Mouse (Mus musculus): Measurements from ENCODE around the gene Afg1l. TPM values are rescaled to one million over a fixed set of nuclear protein-coding genes. Genes with fewer than 3 reads are reported as not detected.

Gene Afg1l
- total RNA-seq (2021): 10 to 100 TPM in 1 of 2 experiments, 1 to 10 TPM in 1; 8.5 to 10.5 TPM
- long read RNA-seq, experiment 1, transcript Afg1l-201 (13 exons, 2,513 nt): major isoform, 6 of 19 reads
- long read RNA-seq, experiment 1, partial matches to known transcripts: 0 of 19 reads
- long read RNA-seq, experiment 1, other reads (novel, unspliced or antisense): 13 of 19 reads
- long read RNA-seq, experiment 2, transcript Afg1l-201 (13 exons, 2,513 nt): major isoform, 7 of 16 reads
- long read RNA-seq, experiment 2, partial matches to known transcripts: 0 of 16 reads
- long read RNA-seq, experiment 2, other reads (novel, unspliced or antisense): 9 of 16 reads

DNA sequence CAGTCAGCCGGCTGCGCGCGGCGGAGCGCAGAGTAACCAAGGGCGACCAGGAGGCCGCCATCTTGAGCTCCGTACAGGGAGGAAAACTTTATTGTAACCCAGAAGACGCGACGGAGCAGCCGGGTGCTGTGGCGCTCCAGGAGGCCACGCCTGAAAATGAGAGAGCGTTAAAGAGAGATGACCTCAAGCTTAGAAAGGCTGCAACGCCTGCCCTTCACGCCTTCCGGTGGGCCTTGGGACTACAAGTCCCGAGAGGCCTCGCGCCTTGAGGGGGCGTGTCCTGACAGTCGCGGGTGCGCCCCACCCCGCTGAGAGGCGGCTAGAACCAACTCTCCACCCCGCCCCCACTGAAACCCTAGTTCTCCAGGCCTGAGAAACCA is at the start of gene Afg1l:
Gene Afg1l (minus strand): TSS at position 225 of the 380 bp plus-strand sequence.
- intact Hi-C loops (cut with DNase I): loop anchor here (1.0 kb wide), 1 partner anchor 24 kb away; the partner anchor contains the start of gene Snx3

DNA sequence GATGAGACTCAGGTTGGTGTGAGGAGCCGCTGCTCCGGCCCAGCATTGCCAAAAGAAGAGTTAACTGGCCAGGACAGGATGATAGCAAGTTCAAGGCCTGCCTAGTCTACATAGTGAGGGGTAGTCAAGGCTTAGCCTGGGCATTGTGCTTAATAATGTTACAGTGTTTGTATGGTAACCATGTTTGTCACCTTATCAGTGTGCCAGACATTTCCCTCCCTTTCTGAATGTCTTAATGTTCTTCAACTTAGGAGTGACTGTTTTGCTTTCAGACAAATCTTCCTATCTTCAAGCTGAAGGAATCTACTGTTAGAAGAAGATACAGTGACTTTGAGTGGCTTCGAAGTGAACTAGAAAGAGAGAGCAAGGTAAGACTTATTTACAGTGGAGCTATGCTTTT is 47.3 kb upstream of the Afg1l start:
- no peak for DNase-seq
- intact Hi-C loops (cut with DNase I): no loop called here

More for the DNA sequence above, at the start of gene Afg1l:
- peak; percentile 94 to 96 for DNase-seq

DNA sequence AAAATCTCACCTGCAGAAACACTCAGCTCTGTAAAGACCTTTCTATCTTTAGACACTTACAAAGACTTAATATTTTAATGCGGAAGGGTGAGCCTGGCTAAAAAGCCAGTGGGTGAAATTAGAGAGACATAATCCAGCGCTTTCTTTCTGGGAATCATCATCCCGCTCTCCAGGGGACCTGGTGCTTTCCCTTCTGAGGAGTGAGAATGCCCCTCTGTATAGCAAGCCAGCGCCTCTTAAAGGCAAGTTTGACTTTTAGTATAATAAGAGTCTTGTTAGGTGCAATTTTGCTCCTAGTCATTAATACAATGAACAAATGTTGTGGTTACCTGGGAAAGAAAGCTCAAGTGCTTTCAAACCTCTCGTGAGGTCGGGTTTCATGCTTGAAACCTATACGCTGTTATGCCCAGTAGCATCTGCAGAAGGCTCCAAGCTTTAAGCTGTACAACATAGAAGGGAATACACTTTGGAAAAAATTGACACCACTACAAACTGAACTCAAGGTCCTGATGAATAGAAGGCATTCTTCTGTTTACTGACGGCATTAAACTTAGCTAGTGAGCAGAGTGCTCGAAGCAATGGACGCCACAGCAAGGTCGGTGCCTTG is 45.3 kb upstream of the Afg1l start:
- no peak for DNase-seq
- intact Hi-C loops (cut with DNase I): no loop called here

DNA sequence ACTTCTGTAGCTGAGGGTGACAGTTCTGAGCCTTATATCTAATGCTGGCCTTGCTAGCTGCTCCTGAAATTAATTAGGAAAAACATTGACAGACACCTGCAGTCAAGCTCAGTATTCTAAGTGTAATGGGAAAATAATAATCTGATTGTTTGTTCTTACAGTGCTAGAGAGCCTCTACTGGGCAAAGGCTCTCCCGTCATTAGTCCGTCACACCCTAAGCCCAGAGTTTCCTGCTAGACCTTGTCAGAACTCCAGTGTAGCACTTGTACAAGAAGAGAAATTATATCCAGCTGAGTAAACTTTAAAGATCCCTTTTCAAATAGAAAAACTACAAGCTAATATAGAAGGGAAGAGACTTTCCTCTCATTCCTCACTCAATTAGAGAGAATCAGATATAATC is 44.5 kb upstream of the Afg1l start:
- DNase-seq: no peak
- intact Hi-C loops (cut with DNase I): no loop called here

DNA sequence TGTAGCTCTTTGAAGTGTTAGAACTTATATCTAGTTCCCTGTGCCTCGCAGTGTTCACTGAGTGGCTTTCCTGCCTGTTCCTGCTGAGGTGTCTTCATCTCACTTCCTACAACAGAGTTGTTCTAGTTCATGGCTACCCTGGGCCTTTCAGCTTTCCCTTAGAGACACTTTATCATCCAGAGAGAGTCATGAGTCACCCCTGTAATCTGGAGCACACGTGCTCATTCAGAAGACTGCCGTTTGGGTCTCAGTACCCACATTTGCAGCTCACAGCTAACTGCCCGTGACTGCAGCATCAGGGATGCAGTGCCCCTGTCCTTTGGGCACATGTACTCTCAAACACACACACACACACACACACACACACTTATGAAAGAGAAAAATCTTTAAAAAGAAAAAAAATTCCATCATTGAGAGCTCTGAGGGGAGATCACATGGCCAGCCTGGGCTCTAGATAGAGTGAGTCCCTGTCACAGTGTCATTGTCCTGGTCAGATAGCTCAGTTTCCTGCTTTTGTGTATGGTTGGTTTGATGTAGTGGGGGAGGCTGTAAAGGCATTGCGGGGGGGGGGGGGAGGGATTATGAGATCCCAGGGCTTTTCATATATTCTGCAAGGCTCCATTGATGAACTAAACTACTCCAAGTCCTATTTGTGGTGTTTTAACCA is 43.1 kb upstream of the Afg1l start:
- DNase-seq: no peak
- intact Hi-C loops (cut with DNase I): no loop called here

DNA sequence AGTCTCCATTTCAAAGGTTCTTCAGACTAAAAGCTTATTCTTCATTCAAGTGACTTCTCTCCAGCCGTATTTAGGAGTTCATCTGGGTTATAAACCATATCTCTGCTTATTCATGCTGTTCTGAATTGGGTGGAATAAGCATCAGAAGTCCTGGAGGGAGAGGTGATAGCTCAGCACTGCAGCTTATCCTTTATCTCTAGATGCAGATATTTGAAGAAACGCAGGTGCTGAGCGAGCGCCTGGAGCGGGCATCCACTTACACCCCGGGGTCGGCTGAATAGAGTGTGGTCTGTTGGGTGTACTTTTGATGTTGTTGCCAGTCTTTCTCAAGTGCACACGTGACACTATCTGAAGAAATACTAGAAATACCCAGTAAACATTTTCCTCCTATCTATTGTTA is 40.0 kb upstream of the Afg1l start:
- intact Hi-C loops (cut with DNase I): no loop called here
- DNase-seq: no peak

DNA sequence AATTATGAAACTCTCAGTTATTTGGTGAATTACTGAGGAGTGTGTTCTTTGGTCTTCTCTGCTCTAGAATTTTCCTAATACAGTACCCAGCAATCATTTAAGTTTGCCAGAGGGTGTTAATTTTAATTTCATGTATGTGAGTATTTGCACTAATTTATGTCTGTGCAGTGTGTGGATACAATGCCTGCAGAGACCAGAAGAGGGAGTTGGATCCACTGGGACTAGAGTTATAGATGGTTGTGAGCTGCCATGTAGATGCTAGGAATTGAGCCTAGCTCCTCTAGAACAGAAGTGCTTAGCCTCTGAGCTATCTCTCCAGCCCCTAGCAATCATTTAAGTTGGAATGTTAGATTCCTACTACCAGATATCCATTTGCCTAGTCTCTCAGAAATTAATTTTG is 35.8 kb upstream of the Afg1l start:
- intact Hi-C loops (cut with DNase I): no loop called here
- no peak for DNase-seq

DNA sequence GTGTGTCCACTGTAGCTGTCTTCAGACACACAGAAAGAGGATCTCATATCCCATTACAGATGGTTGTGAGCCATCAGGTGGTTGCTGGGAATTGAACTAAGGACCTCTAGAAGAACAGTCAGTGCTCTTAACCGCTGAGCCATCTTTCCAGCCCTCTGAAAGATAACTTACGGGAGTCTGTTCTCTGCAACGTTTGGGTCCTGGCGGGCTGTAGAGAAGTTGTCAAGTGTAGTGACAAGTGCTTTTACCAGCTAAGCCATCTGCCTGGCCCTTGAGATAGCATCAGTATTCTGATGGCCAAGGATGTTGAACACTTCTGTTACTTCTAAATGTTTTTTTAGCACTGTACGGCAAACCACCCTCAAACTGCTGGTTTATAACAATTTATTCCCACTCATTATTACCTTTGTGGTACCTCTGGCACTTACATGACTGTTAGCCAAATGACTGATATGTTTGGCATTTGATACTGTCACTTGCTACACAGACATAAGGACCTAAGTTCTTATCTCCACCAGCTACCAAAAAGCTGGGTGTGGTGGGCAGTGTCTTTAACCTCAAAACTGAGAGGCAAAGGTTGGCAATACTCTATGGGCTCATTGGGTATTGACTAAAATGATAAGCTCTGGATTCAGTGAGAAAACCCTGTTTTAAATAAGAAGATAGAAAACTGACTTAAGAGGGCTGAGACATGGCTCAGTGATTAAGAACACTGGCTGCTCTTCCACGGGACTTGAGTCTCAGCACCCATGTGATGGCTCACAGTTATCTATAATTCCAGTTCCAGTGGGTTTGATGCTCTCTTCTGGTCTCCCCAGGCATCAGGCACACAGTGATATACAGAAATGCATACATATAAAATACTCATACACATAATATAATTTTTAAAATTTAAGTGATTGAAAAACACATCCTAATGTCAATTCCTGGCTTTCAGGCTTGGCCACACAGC is 33.1 kb upstream of the Afg1l start:
- intact Hi-C loops (cut with DNase I): no loop called here
- DNase-seq: no peak

DNA sequence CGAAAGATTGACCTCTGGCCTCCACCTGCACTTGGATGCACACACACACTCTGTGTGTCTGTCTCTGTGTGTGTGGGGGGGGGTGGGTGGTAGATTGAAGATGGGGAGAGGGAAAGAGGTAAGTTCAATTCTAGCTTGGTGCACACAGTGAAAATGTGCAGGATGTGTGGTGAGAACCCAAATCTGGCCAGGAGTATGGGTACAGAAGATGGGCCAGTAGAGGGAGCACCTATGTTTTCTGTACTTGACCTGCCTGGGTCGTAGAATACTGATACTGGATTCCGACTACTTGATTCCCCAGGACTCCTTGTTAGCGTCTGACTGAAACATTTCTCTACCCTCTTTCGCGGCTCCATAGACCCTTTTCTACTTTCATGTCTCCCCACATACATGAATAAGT is 31.8 kb upstream of the Afg1l start:
- no peak for DNase-seq
- intact Hi-C loops (cut with DNase I): no loop called here

DNA sequence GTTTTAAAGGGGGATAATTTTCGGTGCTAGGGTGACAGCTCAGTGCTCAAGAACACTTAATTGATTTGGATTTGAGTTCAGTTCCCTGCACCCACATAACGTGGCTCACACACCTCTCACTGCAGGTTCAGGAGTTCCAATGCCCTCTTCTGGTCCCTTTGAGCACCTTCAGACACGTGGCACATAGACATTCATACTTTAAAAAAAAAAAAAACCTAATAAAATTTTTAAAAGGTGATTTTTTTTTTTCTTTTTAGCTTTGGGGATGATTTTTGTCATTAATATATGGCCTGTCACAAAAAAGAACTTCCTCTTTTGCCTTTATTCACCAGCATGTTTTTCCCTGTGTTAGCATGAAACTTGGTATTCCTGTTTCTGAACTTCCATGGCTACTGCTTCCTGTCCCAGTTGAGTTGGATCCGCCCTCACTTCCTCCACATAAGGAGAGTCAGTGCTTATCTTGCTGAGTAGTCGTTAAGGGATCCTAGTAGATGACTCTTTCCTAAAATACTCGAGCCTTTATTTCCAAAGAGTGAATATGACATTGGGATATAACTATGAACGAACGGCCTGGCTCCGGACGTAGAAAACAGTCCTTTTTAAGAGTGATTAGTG is 25.8 kb upstream of the Afg1l start:
- DNase-seq: no peak
- intact Hi-C loops (cut with DNase I): no loop called here

DNA sequence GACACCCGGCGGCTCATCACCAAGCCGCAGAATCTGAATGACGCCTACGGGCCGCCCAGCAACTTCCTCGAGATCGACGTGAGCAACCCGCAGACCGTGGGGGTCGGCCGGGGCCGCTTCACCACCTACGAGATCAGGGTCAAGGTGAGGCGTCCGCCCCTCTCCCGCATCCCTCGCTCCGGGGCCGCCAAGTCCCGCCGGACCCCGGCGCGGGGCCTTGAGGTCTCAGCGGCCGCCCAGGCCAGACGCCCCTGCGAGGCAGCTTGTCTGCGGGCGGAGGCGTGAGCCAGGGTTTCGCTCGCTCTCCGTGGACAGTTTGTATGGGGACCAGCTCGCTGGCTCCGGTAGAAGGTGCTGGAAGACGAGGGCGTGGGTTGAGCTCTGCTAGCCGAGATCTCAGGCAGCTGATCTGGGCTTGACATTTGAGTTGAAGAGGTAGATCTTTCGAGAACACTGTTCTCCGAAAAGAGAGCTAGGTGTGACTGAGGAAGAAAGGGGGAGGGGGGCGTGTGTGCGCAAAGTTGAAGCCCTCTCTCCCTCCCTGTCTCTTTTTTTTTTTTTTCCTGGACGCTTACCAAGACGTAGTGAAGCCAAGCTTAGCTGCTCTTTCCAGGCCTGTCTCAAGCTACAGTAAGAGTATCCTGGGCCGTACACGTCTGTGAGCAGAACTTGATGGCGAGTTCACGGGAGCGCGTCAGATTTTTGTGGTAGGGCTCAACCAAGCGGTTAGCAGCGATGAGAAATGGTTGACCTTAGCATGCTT is 24.2 kb upstream of the Afg1l start:
- peak in 1 of 2 experiments; percentile 42 for DNase-seq
- intact Hi-C loops (cut with DNase I): loop anchor here (1.0 to 2.0 kb wide), 2 partner anchors 24 to 718 kb away; partner anchors contain the start of genes Afg1l and Pdss2

DNA sequence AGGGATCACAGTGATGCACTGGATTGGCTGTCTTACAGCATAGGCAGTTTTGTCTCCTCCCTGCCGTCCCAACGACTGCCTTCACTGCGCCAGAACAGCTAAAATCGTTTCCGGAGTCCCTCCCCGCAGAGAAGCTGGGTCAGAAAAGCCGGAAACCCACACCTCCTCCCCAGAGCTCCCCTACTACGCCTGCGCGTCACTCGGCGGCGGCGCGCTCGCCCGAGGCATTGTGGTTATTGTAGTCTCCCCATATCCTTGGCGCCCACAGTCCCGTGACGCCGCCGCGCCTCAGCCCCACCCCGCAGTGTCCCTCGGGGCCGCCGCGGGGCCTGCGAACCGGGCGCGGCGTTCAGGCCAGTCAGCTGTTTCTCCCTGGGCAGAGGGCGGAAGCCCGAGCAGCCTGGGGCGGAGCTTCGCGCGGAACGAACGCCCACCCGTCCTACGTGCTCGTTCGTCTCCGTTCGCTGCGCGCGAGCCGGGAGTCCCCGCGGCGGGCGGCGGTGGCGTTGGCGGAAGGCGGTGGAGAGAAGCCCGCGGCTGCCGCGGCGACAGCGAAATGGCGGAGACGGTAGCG is 23.5 kb upstream of the Afg1l start, which contains the start of gene Snx3:
Gene Snx3 (plus strand): TSS at position 256 of the 574 bp plus-strand sequence.
- intact Hi-C loops (cut with DNase I): loop anchor here (1.0 to 2.0 kb wide), 2 partner anchors 24 to 719 kb away; partner anchors contain the start of genes Afg1l and Pdss2
- peak; percentile 96 to 97 for DNase-seq

DNA sequence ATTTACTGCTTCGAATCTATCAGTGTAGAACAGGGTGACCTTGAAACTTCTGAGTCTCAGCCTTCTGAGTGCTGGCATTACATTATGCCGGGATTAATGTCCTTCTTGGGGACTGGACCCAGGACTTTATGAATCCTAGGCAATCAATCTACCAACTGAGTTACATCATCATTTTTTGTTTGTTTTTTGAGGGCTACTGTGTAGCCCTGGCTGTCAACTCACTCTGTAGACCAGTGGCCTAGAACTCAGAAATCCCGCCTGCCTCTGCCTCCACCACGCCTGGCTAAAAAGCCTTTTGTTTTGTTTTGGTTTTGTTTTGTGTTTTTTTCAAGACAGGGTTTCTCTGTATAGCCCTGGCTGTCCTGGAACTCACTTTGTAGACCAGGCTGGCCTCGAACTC is 22.8 kb upstream of the Afg1l start:
- intact Hi-C loops (cut with DNase I): no loop called here
- DNase-seq: no peak

DNA sequence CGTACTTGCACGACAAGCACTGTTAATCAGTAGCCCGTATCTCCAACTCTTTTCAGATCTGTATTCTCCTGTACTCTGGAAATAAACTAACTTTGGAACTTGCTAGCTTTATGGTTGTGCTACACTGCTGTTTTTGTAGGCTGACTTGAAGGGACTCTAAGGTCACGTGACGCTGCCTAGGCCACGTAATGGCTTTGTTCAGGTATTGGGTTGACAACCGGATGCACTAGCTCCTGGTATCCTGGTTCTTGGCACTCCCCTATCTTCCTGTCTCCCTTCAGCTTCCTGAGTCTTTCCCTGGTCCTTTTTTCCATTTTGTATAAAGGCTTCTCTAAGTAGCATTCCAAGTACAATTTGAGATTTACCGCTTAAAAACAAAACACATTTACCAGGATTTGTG is 22.2 kb upstream of the Afg1l start:
- intact Hi-C loops (cut with DNase I): no loop called here
- no peak for DNase-seq

DNA sequence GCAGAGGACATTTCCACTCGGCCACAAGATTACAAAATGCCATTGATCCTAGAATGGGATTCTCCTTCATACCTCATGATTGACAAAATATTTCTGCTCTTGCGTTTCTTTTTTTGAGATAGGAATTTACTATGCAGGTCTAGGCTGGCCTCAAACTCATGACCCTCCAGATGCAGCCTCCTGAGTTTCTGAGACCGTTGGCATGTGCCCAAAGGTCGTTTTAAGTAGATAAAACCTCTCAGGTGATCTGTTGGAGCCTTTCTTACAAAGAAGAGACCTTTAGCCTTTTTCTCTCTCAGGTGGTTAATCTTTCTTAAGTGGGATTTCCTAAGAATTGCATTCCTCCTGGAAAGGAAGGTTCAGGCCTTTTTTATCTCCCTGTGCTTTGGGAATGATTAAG is 14.6 kb upstream of the Afg1l start:
- DNase-seq: no peak
- intact Hi-C loops (cut with DNase I): no loop called here

DNA sequence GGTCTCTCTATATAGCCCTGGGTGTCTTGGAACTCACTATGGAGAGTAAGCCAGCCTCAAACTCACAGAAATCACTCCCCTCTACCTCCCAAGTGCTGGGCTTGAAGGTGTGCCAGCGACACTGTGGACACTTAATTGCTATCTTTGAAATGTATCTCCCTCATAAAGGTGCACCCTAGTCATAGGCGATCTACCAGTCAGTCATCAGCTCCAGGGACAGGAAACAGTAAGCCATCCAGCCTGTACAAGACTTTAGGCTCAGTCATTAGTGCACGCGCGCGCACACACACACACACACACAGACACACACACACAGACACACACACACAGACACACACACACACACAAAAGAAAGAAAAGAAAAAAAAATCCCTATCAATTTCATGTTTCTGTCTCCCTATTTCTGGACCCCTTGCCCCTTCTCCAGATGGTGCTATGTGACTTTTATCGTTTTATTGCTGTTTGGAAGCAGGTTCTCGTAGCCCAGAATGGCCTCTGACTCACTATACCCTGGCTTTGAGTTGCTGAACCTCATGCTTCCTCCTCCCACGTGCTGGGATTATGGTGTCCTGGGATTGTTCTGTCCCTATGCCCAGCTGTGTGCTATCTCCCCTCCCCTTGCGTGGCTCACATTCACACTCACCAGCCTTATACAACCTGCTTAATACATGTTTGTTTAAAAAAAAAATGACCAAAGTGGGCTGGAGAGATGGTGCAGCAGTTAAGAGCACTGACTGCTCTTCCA is 13.8 kb upstream of the Afg1l start:
- no peak for DNase-seq
- intact Hi-C loops (cut with DNase I): no loop called here

DNA sequence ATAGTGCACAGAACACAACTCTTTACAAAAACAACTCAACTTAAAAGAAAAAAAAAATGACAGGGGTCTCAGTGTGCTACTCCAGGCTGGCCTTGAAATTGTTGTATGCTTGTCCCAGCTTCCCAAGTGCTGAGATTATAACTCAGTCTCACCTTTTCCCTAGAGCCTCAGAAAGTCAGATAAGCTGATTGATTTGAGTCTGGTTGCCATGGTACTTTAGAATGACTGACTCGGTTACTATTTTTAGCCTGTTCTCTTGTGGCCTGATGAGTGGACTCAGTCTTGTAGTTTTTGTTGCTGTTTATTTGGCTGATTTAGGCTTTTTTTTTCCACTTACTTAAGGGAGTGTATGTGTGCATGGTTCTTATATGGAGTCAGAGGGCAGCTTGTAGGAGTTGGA is 12.8 kb upstream of the Afg1l start:
- DNase-seq: no peak
- intact Hi-C loops (cut with DNase I): no loop called here

DNA sequence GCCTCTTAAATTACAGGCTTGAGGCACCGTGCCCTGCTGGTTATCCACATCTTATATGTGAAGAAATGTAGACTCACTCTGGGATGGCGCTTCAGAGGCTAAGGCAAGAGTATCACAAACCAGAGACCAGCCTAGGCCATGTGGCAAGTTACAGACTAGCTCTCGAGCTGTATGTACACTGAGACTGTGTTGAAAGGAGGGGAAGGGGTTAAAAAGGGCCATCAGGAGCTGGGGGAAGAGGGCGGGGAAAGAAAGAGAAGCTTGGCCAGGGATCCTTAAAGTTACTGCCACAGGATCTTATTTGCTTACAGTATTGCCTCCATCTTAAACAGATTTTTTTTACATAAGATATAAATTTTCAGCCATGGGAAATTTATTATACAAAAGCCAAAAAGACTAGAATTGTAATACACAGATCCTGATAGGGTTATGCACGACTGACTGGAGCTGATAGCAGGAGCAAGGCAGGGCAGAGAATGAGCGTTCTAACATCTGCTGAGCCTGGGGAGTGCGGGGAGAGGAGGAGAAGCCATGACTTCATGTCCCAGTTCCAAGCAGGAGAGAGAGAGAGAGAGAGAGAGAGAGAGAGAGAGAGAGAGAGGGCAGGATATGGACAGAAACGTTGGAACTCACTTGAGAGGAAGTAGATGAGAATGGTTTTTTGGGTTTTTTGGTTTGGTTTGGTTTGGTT is 10.4 kb upstream of the Afg1l start:
- DNase-seq: no peak
- intact Hi-C loops (cut with DNase I): no loop called here
